Mouse (Mus musculus) CH12.LX (cell line): Measurements from ENCODE around the gene Pnn. TPM values are rescaled to one million over a fixed set of nuclear protein-coding genes. Genes with fewer than 3 reads are reported as not detected.

ENCODE experiments used
- DNase-seq: peaks from one replicate; pipeline ENCODE4 v3.0.0-alpha.2; 2013; ENCODE audit errors: extremely low read depth
- H3K27ac ChIP-seq: 2 replicates; pipeline ENCODE4 v1.5.1; 2012; ENCODE audit warnings: low read depth, mild to moderate bottlenecking, control low read depth, moderate library complexity; ENCODE audit not compliant: insufficient read depth
- H3K27me3 ChIP-seq: replicated peaks from 2 replicates; pipeline ENCODE3; 2012; ENCODE audit warnings: inconsistent platforms
- H3K36me3 ChIP-seq, 2 experiments: replicated peaks in 1 of 2; 2 replicates each; pipeline versions ENCODE3 to v1.6.1; 2012; ENCODE audit warnings: inconsistent platforms in 1 of 2, low read length in 1 of 2, mild to moderate bottlenecking in 1 of 2, mixed read lengths in 1 of 2, moderate library complexity in 1 of 2; ENCODE audit not compliant: control insufficient read depth in 1 of 2, insufficient read depth in 1 of 2
- H3K4me1 ChIP-seq, 2 experiments: 2 replicates each; pipeline ENCODE4 v1.6.1; 2012; ENCODE audit warnings: inconsistent platforms in 1 of 2, moderate library complexity in 1 of 2; ENCODE audit not compliant: insufficient read depth in 2 of 2, control insufficient read depth in 1 of 2
- H3K4me2 ChIP-seq: 2 replicates; pipeline ENCODE4 v1.6.1; 2012; ENCODE audit warnings: low read depth, mild to moderate bottlenecking, control low read depth; ENCODE audit not compliant: poor library complexity, insufficient read depth, severe bottlenecking
- H3K4me3 ChIP-seq, 3 experiments: fragments of 150-350 bp in 1 of 3; sonication (generic) in 1 of 3; replicated peaks in 1 of 3; 2 replicates each; pipeline versions ENCODE3 to v1.5.1; 2011 to 2012; ENCODE audit warnings: low read depth in 2 of 3, low read length in 2 of 3, mild to moderate bottlenecking in 2 of 3, moderate library complexity in 2 of 3, control low read depth in 1 of 3, improper control_type of control experiment in 1 of 3, inconsistent platforms in 1 of 3, mixed read lengths in 1 of 3; ENCODE audit not compliant: poor library complexity in 1 of 3
- H3K79me2 ChIP-seq: replicated peaks from 2 replicates; pipeline ENCODE4 v1.6.1; 2012; ENCODE audit warnings: mild to moderate bottlenecking, moderate library complexity; ENCODE audit not compliant: control insufficient read depth, poor library complexity, insufficient read depth, severe bottlenecking; ENCODE audit errors: extremely low read depth
- H3K9ac ChIP-seq: 2 replicates; pipeline ENCODE4 v1.6.1; 2012; ENCODE audit warnings: low read depth, mild to moderate bottlenecking, control low read depth, moderate library complexity; ENCODE audit not compliant: insufficient read depth
- H3K9me3 ChIP-seq: replicated peaks from 2 replicates; pipeline ENCODE3; 2012; ENCODE audit warnings: low read length, inconsistent platforms, mixed read lengths
- CTCF ChIP-seq, 2 experiments: IDR thresholded peaks in 1 of 2; conservative IDR thresholded peaks in 1 of 2; 2 replicates each; pipeline ENCODE4 v1.5.1; 2011 to 2012; ENCODE audit warnings: low read depth in 2 of 2, low read length in 2 of 2, improper control_type of control experiment in 1 of 2, inconsistent platforms in 1 of 2, mild to moderate bottlenecking in 1 of 2, moderate library complexity in 1 of 2
- HCFC1 ChIP-seq: IDR thresholded peaks from 2 replicates; pipeline ENCODE4 v1.6.1; 2012; ENCODE audit warnings: low read depth, mild to moderate bottlenecking, inconsistent platforms, low read length, improper control_type of control experiment
- JUN ChIP-seq: IDR thresholded peaks from 2 replicates; pipeline ENCODE4 v1.6.1; 2011; ENCODE audit warnings: low read depth, mild to moderate bottlenecking, low read length, improper control_type of control experiment, moderate library complexity; ENCODE audit not compliant: insufficient read depth
- KAT2A ChIP-seq: IDR thresholded peaks from 2 replicates; pipeline ENCODE4 v1.6.1; 2012; ENCODE audit warnings: low read length, improper control_type of control experiment, inconsistent platforms; ENCODE audit not compliant: insufficient replicate concordance
- MAX ChIP-seq: IDR thresholded peaks from 2 replicates; pipeline ENCODE4 v1.6.1; 2011; ENCODE audit warnings: low read length, improper control_type of control experiment
- MAZ ChIP-seq: IDR thresholded peaks from 2 replicates; pipeline ENCODE4 v1.6.1; 2012; ENCODE audit warnings: low read depth, mild to moderate bottlenecking, inconsistent platforms, low read length, improper control_type of control experiment, moderate library complexity
- NELFE ChIP-seq: IDR thresholded peaks from 2 replicates; pipeline ENCODE4 v1.6.1; 2011; ENCODE audit warnings: low read depth, low read length, improper control_type of control experiment
- POLR2A ChIP-seq: IDR thresholded peaks from 2 replicates; pipeline ENCODE4 v1.6.1; 2011; ENCODE audit warnings: low read depth, mild to moderate bottlenecking, improper control_type of control experiment, low read length
- RAD21 ChIP-seq: IDR thresholded peaks from 2 replicates; pipeline ENCODE4 v1.6.1; 2011; ENCODE audit warnings: low read depth, mild to moderate bottlenecking, low read length, improper control_type of control experiment, moderate library complexity
- SMC3 ChIP-seq: IDR thresholded peaks from 2 replicates; pipeline ENCODE4 v1.6.1; 2011; ENCODE audit warnings: low read depth, low read length, improper control_type of control experiment
- TBP ChIP-seq: conservative IDR thresholded peaks from 2 replicates; pipeline ENCODE4 v1.6.1; 2011; ENCODE audit warnings: low read depth, low read length, improper control_type of control experiment
- USF2 ChIP-seq: conservative IDR thresholded peaks from 2 replicates; pipeline ENCODE4 v1.6.1; 2011; ENCODE audit warnings: low read depth, low read length, improper control_type of control experiment
- ZKSCAN1 ChIP-seq: IDR thresholded peaks from 2 replicates; pipeline ENCODE4 v1.6.1; 2012; ENCODE audit warnings: low read depth, inconsistent platforms, low read length, improper control_type of control experiment, borderline replicate concordance
- ZNF384 ChIP-seq: IDR thresholded peaks from 2 replicates; pipeline ENCODE4 v1.6.1; 2012; ENCODE audit warnings: low read depth, low read length, improper control_type of control experiment, inconsistent platforms
- dilution Hi-C: fragments of 300-500 bp; cut with MboI; formaldehyde crosslinking; loops from 2 replicates; pipeline ENCODE4 v1.14.3; 2020; ENCODE audit warnings: low sequenced_read_pairs; ENCODE audit not compliant: extremely low pct_unique_long_range_greater_than_20kb, extremely low pct_ligation_motif_present
- in situ Hi-C: fragments of 300-500 bp; cut with MboI; formaldehyde crosslinking; loops from 3 replicates; pipeline ENCODE4 v1.14.3; 2019; ENCODE audit warnings: low sequenced_read_pairs, low pct_ligation_motif_present, low pct_unique_long_range_greater_than_20kb, mixed read lengths
- polyA plus RNA-seq: library from polyadenylated mRNA; unstranded; fragments of >175 nt; gene quantifications from 2 replicates; pipeline ENCODE4 v1.2.1, GENCODE M21; 2012; ENCODE audit warnings: low read depth; ENCODE audit not compliant: insufficient read length
- total RNA-seq, 2 experiments: library from RNA; depleted of rRNA; stranded (reverse); fragments of 300-350 nt in 1 of 2; fragments of >200 nt in 1 of 2; gene quantifications; 2 replicates each; pipeline ENCODE4 v1.2.3; 2012 to 2014

The Pnn gene
- total and polyA plus RNA-seq, 3 experiments: 31.9 to 132 (median 33.6) TPM

DNA sequence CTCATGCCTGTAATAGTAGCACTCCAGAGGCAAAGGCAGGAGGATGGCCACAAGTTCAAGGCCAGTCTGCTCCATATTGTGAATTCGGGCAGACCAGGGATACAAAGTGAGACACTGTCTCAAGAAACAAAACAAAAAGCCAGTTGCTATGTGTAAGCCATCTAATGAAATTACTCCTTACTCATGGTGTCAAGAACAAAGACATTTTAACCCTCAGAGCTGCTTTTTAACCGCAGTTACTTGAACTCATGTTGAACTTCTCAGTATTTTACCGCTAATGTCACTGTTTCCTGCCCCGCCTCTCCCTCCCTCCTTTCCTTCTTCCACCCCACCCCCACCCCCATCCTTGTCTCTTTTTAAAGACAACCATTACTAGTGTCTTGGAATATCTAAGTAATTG is 45.4 kb upstream of the Pnn start:
- Histone ChIP-seq H3K79me2 (0 out of 2 replicates have a peak, but pooled peaks cover 2% of the 10 kb centered on the region), H3K4me1 (no peaks in the 10 kb centered on the region), H3K27me3 (no peaks in the 10 kb centered on the region), H3K9ac (no peak overlapping the region), H3K36me3 (peaks cover 40 to 85% of the 10 kb centered on the region in 2 experiments), H3K27ac (no peak overlapping the region), H3K4me2 (no peak overlapping the region), H3K9me3 (no peaks in the 10 kb centered on the region), H3K4me3 (no peak overlapping the region)
- TF ChIP-seq HCFC1 (no peak), NELFE (no peak), MAX (no peak), RAD21 (no peak), KAT2A (no peak), JUN (no peak), USF2 (no peak), CTCF (conservative IDR thresholded peaks at IDR 0.05 in 1 of 2, IDR thresholded peaks at IDR 0.05 in 1 of 2; ENCODE audit: low read depth in 2 of 2, low read length in 2 of 2) (no peak), ZKSCAN1 (no peak), MAZ (no peak)
- dilution Hi-C loops: no loop called here
- DNase-seq: no peak
- in situ Hi-C loops: no loop called here

DNA sequence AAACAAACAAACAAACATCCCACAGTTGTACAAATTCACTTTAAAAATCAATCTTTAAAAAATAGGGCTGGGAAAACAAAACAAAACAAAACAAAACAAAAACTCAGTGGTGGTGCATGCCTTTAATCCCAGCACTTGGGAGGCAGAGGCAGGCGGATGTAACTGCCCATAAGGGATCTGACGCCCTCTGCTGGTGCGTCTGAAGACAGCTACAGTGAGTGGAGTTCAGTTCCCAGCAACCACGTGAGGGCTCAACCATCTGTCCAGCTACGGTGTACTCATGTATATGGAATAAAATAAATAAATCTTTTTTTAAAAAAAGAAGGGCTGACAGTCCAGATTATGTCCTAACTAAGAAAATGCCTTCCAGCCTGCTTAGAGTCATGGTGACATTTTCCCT is 34.6 kb upstream of the Pnn start:
- peak; percentile 24 for DNase-seq
- TF ChIP-seq POLR2A (no peak), CTCF (conservative IDR thresholded peaks at IDR 0.05 in 1 of 2, IDR thresholded peaks at IDR 0.05 in 1 of 2; ENCODE audit: low read depth in 2 of 2, low read length in 2 of 2) (peak; percentile 22 to 48; a peak in 2 of 4 replicates), SMC3 (peak; percentile 12; the same call in 1 of the 2 replicates)
- H3K4me1 ChIP-seq: no peaks in the 10 kb centered on the region
- no peaks in the 10 kb centered on the region for H3K79me2 ChIP-seq
- in situ Hi-C loops: no loop called here
- H3K27me3 ChIP-seq: no peaks in the 10 kb centered on the region
- dilution Hi-C loops: no loop called here
- no peak overlapping the region for H3K4me3 ChIP-seq
- no peak overlapping the region for H3K27ac ChIP-seq
- peaks cover 7 to 21% of the 10 kb centered on the region in 2 experiments for H3K36me3 ChIP-seq
- no peak overlapping the region for H3K9ac ChIP-seq
- H3K9me3 ChIP-seq: no peaks in the 10 kb centered on the region
- H3K4me2 ChIP-seq: no peak overlapping the region

DNA sequence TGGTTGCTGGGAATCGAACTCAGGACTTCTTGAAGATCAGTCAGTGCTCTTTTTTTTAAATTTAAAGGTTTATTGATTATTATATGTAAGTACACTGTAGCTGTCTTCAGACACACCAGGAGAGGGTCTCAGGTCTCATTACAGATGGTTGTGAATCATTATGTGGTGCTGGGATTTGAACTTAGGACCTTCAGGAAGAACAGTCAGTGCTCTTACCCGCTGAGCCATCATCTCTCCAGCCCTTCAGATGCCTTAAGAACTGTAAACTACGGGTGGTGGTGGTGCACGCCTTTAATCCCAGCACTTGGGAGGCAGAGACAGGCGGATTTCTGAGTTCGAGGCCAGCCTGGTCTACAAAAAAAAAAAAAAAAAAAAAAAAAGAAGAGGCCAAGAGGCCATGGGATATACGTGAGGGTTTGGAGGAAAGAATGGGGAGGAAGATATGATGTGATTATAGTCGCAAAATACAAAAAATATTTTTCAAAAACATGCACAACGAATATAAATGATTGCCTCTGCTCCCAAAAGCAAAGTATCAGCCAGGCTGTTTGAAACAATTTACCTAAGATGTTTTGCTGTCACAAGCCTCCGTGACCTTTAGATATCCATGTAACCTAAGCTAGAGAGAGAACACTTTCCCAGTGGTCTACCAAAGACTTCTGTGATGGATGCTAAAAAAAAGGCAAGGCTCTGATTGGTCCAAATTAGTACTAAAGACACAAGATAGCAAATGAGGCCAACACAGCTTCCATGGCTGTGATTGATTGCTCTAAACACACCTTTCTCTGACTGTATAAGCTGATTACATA is 27.3 kb upstream of the Pnn start:
- H3K79me2 ChIP-seq: no peaks in the 10 kb centered on the region
- peak; percentile 66 for DNase-seq
- no peaks in the 10 kb centered on the region for H3K9me3 ChIP-seq
- no peak overlapping the region for H3K4me3 ChIP-seq
- peaks cover 5 to 36% of the 10 kb centered on the region in 2 experiments; a peak in 3 of 4 replicates for H3K4me1 ChIP-seq
- in situ Hi-C loops: no loop called here
- peak overlapping the region; percentile 63; the same call in 1 of the 2 replicates for H3K4me2 ChIP-seq
- no peak overlapping the region; the same call in 1 of the 2 replicates for H3K9ac ChIP-seq
- dilution Hi-C loops: no loop called here
- H3K27ac ChIP-seq: peak overlapping the region; percentile 93
- TF ChIP-seq TBP (peak; percentile 94), HCFC1 (no peak), ZNF384 (peak; percentile 73)
- H3K27me3 ChIP-seq: no peaks in the 10 kb centered on the region
- H3K36me3 ChIP-seq: peaks cover 12 to 20% of the 10 kb centered on the region in 2 experiments
